Mouse (Mus musculus) cerebellum, adult (tissue): ENCODE measurements at regions not wholly inside any gene's neighbourhood (a gene's known extent, or its start where the extent isn't known, plus 50 kb on each side); places are given as distances from the start of the nearest gene placed in this dataset.

Experiments
- ATAC-seq: cut with Nextera tagmentation; 2 replicates; pipeline ENCODE4 v1.9.2; 2017; ENCODE audit warnings: mild to moderate bottlenecking, moderate library complexity, mixed read lengths; ENCODE audit not compliant: insufficient number of reproducible peaks, low FRiP score, low TSS enrichment

DNA sequence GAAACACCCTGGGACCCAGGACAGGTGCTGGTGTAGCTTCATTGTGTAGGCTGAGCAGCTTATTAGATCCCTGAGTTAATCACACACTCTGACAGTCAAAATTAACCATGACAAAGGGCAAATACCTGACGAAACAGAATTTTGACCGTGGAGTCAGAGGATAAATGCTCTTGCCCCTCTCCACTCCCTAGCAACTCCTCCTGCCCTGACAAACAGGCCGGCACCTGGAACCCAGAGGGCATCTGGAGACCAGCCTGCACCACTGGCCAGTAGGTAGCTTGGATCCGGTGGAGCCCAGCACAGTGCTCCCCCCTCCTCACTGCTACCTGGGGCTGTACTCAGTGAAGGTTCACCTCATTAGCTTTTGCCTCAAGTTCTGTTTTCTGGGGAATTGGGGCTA is 174.5 kb downstream of the Snx10 start:
- no peak for ATAC-seq

DNA sequence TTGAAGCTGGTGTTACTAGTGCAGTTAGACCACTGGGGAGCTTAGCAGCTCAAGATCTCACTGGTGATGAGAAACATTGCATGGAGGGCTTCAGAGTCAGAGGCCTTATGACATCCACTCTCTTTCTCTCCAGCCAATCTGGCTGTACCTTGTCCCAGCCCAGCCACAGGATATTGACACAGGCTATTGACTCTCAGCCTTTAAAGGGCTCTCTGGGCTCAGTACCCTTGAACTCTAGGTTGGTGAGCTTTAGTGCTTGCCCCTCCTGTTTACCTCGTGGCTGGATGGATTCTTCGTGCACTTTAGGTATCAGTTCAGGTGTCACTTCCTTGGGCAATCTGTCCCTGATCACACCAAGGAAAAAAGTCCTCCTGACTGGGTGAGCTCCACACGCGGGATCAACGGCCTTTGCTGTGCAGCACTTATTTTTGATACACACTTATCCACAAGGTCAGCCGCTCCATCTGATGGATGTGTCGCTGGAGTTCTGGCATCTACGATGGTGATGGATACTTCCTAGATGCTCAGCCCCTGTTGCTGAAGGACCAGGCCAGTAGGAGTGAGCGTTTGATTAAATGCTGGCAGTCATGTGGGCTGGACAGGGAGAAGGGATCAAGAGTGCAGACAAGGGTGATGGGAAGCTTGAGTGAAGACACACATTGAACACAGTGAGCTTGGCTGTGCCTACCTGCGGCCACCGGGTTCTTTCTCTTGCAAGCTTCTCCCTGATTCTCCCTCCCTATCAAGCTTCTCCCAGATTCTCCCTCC is 177.7 kb downstream of the Snx10 start:
- ATAC-seq = no peak

DNA sequence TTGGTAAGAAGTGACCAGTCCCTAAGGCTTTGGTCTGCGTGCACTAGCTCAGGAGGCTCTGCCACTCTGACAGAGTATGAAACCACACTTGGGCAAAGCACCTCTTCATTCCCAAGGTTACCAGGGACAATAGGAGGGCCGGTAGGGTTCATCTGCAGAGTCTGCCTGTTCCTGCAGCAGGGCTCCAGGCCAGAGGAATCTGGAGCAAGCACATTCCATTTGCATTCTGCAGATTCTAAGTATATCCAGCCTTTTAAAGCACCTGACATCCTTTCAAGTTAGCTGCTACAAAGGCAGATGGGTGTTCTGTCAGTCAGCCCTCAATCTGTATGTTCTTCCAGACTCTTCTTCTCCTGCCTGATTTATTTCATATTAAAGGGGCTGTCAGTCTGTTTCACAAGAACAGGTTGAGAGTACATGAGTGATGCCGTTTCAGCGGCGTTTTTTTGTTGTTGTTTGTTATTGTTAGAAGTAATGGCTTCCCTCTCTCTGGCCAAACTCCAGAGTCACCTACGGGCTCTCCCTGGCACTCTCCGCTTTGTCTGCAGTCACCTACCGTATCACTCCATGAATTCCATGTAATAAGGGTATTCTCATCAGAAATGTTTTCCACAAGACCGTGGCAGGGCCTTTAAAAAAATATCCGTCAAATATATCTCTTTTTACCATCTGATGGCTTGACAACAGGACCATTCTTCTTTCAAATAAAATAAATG is 178.9 kb downstream of the Snx10 start:
- ATAC-seq = no peak

- no peak for ATAC-seq
Observed at GRCm38 (mm10) chr6:51708011-51708410, 184.3 kb downstream of the Snx10 start.

- ATAC-seq = no peak
Observed at GRCm38 (mm10) chr6:51708668-51709339, 185.1 kb downstream of the Snx10 start.

DNA sequence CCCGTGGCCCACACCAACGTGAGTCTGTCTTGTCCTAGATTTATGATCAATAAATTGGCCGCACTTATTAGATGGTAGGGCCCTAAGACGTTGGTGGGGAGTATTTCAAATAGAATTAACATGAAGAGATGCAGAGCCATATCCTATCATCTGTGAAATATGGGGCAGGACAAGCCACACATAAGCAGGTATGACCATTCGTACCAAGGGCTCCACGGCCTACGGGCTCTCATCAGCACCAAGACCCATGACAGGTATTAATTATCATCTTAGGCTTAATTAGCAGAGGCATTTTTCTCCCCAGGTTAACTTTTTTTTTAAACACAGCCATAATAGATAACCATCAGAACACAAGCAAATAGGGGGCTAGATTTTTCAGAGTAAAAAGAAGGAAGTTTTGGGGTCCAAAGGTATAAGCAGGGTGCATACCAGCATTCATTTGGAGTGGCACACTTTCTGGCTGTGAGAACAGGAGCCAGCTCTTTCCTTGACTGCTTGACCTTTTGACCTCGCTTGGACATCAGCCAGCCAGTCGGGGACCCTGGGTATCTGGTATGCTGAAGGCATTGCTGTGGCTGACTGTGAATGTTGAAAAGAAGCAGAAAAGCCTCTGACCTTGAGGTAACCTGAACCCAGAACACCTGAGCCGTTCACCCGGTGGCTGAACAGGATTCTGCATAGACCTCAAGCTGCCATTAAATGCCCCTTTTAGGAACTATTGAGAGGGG is 185.8 kb downstream of the Snx10 start:
- no peak for ATAC-seq

DNA sequence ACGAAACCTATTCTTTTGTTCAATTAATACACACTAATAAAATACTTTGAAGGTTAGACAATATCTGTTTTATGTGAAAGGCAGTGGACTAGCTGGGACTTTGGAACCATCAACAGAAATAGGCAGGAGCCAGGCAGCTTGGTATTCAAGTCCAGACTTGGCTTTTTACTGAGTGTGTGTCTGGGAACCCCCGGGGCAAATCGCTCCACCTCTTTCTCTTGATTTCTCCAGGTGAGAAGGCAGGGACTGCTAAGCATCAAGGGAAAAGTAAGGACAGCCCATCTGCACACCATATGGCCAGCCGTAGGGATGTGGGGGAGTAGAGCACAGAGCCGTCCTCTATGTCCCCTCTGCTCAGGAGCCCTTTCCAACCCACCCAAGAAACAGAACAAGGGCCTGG is 186.5 kb downstream of the Snx10 start:
- ATAC-seq = peak; percentile 52; the same call in 1 of the 2 replicates

GRCm38 (mm10) chr6:51710926-51711615 is 187.4 kb downstream of the Snx10 start:
- ATAC-seq = peak; percentile 20; the same call in 1 of the 2 replicates

- ATAC-seq = no peak
Observed at GRCm38 (mm10) chr6:51711616-51711970, 187.9 kb downstream of the Snx10 start.

DNA sequence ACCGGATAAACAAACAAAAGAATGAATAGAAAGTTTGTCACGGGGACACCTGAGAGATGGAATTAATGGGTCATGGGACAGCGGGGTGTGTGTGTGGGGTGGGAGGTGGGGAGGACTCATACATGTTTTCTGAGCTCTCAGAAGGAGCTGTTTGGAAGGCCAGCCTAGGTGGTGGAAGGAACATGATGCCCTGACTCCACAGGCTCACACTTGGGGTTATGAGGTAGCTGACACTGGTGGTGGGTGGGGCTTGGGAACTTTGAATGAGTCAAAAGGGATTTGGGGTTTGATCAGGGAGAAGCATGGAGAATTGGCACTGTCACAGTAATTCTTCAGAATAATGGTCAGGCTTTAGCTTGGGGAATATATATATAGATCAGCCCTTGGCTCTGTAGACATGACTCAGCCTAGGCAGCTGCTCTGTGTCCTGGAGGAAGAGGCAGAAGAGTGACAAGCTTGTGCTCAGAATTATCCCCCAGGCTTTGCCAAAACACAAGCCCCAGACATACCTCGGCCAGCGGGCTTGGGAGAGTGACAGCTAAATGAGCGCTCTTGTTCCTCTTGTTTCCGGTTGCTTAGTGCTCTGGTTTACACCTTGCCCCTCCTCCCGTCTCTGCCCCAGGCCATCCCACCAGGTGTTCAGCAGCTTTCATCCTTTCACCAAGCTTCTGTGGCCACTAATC is 191.6 kb downstream of the Snx10 start:
- no peak for ATAC-seq

GRCm38 (mm10) chr6:51717386-51717785 is 193.7 kb downstream of the Snx10 start:
- ATAC-seq = no peak

DNA sequence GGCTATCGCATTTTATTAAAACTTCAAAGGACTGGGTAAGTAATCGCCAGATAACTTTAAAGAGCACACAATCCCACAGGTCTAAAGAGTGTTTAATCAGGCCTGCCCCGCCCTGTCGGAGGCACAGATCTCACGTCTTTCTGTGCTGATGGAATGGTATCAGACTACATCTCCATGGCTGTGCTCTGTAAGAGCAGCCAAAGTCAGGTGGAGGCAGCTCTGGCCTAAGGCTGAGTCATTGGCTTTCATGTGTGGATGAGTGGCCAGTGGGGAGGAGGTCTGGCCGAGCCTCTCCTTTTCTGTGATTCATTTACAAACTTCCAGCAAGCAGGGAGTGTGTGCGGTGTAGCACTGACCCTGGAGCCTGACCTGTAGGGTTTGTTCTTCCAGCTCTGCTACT is 197.0 kb downstream of the Snx10 start:
- ATAC-seq = no peak

GRCm38 (mm10) chr6:51723053-51723452 is 199.4 kb downstream of the Snx10 start:
- no peak for ATAC-seq

GRCm38 (mm10) chr6:51727191-51727590 is 203.5 kb downstream of the Snx10 start:
- ATAC-seq = no peak

- ATAC-seq = no peak
Observed at GRCm38 (mm10) chr6:51728816-51729562, 205.3 kb downstream of the Snx10 start.

DNA sequence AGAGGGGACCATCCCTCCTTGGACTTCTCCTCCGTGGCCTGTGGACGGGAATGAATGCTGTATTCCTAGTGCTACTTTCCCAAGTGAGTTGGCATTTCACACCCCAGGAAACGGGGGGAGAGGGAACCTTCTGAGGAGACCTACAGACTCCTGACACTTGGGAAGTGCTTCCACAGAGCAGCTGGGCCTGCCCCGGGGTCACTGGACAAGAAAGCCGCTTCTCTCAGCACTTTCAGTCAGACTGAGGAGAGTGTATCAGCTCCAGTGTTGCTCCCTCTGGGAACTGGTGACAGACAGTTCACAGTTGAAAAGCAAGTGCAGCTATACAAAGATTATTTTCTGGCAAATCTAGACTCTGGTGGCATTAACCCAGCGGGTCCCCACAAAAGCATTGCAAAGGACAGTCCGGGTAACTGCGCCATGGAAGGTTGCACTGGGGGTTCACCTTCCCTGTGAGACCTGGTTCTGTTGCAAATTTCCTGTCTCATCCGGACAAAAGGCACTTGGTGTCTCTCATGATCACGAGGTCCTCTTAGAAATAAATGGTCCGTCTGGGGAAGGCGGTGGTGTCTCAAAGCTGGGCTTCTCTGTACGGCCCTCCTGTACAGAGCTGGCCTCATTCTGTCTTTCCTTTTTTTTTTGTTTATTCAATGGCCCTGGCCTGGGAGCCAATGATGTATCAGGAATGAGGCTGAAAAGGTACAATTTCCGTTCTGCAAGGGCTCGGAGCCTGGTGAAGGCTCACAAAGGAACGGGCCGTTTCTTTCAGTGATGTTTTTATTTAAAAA is 207.1 kb downstream of the Snx10 start:
- no peak for ATAC-seq

DNA sequence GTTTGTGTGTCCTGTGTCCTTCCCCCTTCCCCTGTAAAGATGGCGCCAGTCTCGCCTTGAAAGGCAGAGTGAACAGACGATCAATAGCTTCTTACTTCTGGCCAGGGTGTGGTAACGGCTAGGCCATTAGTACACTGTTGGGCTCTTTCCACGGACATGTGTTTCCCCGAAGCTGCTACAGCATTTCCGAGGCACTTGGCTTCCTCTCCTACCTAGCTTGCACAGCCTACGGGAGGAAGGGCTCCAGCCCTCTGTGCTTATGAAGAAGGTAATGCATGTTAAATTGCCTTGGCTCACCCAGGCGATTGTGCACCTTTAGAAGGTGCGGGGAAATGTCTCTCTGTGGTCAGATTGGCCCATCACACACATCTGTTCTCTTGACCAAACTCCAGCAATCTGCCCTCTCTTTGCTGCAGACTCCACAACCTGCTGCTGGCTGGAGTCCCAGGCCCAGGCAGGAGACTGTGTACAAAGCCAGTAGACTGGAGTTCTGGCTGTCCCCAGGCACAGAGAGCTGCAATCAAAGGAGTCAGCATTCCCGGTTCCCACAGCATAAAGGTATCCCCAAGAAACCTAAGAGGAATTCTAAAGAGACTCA is 208.7 kb downstream of the Snx10 start:
- peak; percentile 93 for ATAC-seq

DNA sequence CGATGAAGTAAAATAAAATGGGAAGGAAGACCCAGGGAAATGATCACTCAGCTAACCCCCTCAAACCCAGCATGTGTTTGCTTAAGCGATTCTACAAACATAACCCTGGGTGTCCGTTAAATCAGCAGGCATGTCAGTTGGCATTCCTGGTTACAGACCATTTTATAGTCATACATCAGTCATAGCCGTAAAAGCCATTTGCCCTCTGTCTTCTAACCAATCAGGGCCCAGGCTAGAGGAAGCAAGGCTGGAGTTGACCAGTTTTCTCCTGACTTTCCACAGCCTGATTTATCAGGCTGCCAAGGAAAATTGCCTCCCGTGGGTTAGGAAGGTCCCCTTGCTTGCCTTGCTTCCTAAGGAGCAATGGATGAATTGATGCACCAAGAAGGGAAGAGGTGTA is 212.3 kb downstream of the Snx10 start:
- no peak for ATAC-seq
